Mouse (Mus musculus) left cerebral cortex, postnatal 14 days (tissue): Measurements from ENCODE around the gene Vps29. TPM values are rescaled to one million over a fixed set of nuclear protein-coding genes. Genes with fewer than 3 reads are reported as not detected.
"Not testable (repeated sequence)": the region's sequence is repeated elsewhere in the genome, so short reads cannot be mapped to it uniquely, and the experiment has no call there.

Experiments used
- DNase-seq, 2 experiments: peaks; one replicate each; pipeline ENCODE4 v3.0.0; 2021 to 2022; ENCODE audit warnings: low spot score in 2 of 2, mixed read lengths in 1 of 2
- intact Hi-C: fragments of 180-260 bp; cut with DNase I; formaldehyde crosslinking; loops from one replicate; pipeline ENCODE4 v1.15.1; 2025
- long read RNA-seq, 2 experiments: library from polyadenylated mRNA; stranded (forward); transcript quantifications; one replicate each; pipeline ENCODE4 v2.0.0; 2021
- total RNA-seq, 2 experiments: library from RNA; stranded (reverse); gene quantifications; 2 replicates each; pipeline ENCODE4 v1.2.3; 2021

Gene Vps29
- total RNA-seq: 100 to 1,000 TPM; 200 to 203 TPM
- long read RNA-seq, experiment 1, transcript Vps29-208 (4 exons, 2,716 nt): major isoform, 217 of 236 reads
- long read RNA-seq, experiment 1, transcript Vps29-201 (4 exons, 874 nt): minor isoform, 6 of 236 reads
- long read RNA-seq, experiment 1, partial matches to known transcripts: 6 of 236 reads
- long read RNA-seq, experiment 1, other reads (novel, unspliced or antisense): 5 of 236 reads
- long read RNA-seq, experiment 2, transcript Vps29-208 (4 exons, 2,716 nt): major isoform, 135 of 147 reads
- long read RNA-seq, experiment 2, partial matches to known transcripts: 4 of 147 reads
- long read RNA-seq, experiment 2, other reads (novel, unspliced or antisense): 5 of 147 reads

DNA sequence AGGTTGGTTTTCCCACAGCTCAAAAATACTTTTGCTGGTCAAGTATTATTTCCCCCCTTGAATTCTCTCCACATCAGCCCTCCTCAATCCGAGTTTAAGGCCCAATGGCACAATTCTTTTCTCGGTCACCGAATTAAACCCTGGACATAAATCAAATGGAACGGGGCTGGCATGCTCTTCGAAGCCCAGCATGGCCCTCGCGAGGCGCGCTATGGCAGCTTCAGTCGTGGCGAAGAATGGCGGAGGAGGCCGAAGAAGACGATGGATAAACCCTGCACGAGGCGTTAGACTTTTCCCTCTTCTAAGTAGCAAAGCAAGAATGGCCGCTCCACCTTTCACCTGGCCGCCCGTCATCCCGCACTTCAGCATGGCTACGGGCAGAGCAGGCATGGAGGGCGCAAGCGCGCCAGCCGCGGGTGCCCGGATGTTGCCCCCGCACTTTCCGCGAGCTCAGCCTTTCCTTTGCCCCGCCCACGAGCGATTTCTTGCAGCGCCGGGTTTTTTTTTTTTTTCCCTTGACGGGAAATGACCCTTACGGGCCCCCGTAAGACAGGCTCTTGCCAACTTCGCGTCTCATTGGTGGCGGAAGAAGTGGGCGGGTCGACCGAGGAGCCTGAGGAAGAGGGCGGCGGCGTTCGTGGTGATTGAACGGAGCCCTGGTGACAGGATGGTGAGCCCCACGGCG, at the start of gene Vps29, which contains the start of gene Rad9b:
TSS of gene Vps29 (plus strand) at position 563 of the 685 bp plus-strand sequence.
TSS of gene Rad9b (minus strand) at position 427 of the 685 bp plus-strand sequence.
- DNase-seq: peak; percentile 98 to 99
- intact Hi-C loops: no loop called here

DNA sequence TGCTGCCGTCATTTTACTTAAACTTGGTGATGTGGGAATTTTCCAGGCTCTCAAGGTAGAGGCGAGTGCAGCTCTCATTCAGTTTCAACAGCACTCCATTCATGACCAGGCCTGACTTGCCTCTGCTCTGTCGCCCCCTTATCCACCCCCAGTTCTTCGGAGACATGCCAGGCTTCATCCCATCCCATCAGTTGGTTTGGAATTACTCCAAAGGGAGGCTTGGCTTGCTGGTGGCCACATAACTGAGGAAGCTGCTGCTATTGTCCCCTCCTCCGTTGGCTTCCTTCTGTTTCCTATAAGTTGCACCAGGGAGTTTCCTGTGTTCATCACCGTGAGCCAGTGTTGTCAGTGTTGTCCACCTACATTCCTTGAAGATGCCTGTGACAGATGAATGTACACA, 49.6 kb upstream of the Vps29 start:
- no peak for DNase-seq
- intact Hi-C loops: no loop called here

DNA sequence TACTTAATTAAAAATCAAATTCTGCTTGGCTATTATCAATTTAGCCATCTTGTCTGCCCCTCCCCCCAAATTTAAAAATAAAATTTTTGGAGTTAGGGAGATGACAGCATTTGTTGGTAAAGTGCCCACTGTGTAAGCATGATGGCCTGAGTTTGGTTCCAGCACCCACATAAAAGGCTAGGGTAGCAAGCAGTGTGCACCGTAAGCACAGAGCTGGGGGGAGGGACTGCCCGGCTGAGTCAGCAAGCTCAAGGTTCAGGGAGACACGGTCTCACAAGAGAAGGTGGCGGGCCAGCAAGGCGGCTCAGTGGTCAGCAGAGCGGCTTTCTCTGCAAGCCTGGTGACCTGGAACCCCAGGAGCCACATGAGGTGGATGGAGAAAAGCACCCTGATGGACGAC, 48.7 kb upstream of the Vps29 start:
- DNase-seq: no peak
- intact Hi-C loops: no loop called here

DNA sequence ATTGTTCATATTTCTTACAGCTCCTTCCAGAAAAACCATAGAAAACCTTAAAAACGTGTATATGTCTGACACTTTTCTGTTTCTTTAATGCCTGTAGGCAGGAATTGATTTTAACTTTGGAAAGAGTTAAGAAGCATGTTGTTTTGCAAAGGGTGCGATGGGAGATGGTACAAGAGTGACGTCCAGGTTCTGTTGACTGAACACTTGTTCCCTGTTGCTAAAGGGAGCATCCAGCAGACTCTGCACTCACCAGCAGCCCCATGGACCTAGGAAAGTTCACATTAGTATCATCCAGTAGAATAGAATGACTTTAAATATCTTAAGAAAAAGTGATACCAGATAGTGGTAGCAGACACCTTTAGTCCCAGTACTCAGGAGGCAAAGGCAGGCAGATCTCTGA, 47.6 kb upstream of the Vps29 start:
- intact Hi-C loops: no loop called here
- DNase-seq: no peak

DNA sequence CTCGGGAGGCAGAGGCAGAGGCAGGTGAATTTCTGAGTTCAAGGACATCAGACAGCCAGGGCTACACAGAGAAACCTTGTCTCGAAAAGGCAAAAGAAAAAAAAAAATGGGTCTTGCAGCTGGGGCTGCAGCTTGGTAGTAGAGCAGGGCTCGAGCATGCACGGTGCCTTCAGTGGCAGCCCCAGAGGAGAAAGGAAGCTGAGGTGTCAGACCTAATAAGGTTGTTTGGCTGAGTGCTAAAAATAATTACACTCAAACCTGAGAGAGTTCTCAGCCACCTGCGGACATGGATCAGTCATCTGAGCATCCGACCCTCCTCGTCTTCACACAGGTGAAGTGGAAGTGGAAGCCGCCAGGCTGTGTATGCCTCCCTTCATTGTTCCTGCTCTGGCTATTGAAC, 43.5 kb upstream of the Vps29 start:
- DNase-seq: no peak
- intact Hi-C loops: no loop called here

DNA sequence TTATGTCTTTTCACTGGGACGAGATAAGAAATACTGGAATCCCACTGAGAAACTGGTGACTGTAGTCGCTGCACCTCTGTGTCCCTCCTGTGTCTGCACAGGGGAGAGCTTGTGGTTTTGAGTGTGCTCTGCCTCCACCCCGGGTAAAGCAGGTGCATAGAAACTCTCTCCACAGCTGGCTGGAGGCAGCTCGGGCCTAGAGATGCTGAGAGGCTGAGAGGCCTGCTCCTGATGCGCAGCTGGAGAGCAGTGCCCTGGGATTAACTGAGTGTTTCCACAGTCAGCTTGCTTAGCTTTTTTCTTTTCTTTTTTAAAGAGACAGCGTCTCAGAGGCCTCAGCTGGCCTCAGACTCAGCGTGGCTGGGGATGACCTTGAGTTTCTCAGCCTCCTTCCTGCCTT, 42.5 kb upstream of the Vps29 start:
- DNase-seq: no peak
- intact Hi-C loops: no loop called here

DNA sequence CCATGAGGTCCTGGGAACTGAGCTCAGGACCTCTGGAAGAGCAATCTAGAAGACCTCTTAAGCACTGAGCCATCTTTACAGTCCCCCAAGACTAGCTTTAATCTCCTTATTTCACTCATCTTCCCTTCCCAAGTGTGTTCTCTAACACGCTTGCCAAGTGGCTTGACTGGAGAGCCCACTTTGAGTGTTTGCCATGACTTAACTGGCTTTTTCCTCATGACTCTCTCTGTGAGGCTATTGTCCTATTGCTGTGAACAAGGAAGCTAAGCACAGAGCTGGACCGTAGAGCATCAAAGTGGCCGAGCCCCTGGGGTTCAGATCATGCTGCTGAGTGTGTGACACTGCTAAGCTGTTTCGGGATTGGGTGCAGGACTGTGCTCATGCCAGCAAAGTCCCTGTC, 41.8 kb upstream of the Vps29 start:
- no peak for DNase-seq
- intact Hi-C loops: no loop called here

DNA sequence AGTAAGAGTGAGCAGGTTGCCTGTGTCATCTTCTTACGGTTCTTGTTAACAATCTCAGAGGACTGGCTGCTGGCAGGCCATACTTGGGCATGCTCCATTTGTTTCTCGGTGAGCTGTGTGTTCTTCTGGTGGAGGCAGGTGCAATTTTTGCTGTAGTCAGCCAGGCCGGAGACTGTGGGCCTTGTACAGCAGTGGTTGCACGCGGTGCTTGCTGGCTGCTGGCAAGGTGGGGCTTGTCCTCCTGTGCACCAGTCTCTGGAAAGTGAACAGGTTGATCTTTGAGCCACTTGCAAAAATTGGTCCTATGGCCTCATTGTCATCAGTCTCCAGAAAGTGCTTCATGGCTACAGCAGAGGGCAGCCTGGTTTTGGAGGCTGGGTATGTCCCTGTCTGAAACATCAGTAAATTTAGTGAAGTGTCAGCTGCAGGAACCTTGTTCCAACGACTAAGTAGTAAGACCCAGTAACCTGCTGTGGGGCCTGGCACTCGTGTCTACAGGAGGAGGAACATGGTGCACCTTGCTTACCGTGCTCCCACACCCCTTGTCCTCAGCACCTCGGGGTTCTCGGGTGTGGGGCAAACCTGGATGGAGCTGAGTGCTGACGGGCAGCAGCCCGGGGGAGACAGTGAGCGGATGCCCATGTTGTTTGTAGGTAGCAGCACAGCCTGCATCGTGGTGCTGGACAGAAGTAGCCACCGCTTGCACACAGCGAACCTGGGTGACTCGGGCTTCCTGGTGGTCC, 41.1 kb upstream of the Vps29 start:
- intact Hi-C loops: no loop called here

DNA sequence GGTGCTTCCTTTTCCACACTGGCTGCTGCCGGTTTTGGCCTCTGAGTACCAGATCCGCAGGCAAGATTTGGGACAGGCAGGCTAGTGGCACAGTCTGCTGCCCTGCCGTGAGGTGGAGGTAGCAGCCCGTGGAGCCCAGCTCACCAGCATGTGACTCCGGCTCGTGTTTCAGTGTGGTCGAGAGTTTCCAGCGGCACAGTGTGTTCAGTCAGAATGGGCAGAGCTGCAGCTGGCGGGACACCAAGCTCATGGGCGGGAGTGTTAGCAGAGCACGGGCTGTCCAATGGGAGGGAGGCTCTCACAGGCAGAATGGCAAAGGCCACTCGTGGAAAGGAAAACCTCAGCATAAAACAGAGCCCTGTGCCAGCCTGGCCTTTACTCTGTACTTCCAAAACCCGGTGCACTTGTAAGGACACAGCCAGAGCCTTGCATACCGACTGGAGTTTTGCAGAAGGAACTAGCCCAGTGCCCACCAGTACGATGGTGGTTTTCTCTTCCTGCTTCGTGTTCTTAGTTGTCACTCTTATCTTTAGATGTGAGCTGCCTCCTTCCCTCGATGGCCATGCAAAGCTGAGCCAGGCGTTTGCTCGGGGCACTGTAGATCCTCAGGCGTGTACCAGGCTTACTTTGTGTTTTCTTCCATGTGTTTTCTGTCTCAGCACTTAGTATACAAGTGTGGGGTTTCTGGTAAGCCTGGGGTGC, 39.1 kb upstream of the Vps29 start:
- DNase-seq: peak; percentile 85 to 98
- intact Hi-C loops: no loop called here

More for the DNA sequence above, 41.1 kb upstream of the Vps29 start:
- DNase-seq: no peak

DNA sequence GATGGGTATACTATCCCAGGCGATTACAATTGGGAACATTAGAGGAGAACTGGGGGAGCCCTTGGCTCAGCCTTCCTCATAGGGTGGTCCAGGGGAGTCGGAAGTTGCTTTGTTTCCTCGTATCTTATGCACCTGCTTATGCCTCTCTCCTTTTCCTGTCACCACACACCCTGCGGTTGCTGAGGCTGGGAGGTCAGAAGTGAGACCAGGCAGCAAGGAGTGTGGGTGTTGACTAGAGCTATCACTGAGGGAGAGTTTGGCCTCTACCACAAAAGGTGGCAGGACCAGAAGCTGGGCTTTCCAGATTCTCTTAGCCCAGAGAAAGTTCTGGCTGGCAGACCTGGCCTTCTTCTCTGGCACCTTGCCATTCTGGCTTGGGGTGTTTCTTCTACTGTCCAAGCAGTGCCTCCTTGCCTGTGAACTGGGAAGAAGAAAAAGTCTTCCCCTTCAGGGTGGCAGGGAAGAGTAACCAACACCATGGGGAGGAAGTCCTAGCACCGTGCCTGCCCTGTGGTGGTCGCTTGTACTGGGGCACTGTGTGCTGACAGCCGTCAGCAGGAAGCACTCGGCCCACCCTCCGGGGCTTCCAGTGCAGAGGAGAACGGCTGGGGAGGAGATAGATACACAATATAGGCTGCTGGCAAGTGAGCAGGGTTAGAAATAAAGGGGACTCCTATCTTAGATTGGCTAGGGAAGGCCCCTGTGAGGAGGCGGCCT, 36.7 kb upstream of the Vps29 start:
- DNase-seq: peak in 1 of 2 experiments; percentile 47
- intact Hi-C loops: no loop called here

DNA sequence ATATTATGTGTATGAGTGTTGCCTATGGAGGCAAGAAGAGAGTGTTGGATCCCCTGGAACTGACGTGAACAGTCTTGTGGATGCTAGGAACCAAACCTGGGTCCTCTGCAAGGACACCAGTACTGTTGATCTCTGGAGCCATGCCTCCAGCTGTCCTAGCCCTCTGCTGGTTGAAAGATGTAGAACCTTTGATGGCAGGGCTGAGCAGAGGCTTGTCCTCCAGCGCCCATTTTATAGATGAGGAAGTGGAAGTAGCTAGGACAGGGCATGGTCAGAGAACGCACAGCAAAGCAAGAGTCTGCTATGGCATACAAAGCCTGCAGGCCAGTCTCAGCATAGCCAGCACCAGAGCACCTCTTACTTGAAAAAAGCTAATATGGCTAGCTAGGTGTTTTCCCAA, 36.1 kb upstream of the Vps29 start:
- intact Hi-C loops: no loop called here
- DNase-seq: no peak

DNA sequence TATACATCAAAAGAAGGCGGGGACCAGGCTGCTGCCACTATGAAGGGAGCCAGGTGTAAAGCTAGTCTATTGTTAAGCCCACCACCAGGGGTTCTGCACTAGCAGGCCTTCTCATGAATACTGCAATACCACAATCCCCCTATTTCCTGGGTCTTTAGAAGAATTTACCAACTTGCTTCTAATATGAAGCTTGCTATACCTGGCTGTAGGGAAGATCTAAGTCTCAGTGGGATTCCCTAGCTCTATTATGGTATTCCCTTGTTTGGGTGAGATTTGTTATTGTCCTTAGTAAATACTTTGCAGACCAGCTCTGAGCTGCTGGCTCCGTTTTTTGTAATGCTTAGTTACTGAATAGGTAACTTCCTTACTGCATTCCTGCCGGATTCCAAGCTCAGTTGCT, 35.2 kb upstream of the Vps29 start:
- DNase-seq, intact Hi-C loops: not testable (repeated sequence)

DNA sequence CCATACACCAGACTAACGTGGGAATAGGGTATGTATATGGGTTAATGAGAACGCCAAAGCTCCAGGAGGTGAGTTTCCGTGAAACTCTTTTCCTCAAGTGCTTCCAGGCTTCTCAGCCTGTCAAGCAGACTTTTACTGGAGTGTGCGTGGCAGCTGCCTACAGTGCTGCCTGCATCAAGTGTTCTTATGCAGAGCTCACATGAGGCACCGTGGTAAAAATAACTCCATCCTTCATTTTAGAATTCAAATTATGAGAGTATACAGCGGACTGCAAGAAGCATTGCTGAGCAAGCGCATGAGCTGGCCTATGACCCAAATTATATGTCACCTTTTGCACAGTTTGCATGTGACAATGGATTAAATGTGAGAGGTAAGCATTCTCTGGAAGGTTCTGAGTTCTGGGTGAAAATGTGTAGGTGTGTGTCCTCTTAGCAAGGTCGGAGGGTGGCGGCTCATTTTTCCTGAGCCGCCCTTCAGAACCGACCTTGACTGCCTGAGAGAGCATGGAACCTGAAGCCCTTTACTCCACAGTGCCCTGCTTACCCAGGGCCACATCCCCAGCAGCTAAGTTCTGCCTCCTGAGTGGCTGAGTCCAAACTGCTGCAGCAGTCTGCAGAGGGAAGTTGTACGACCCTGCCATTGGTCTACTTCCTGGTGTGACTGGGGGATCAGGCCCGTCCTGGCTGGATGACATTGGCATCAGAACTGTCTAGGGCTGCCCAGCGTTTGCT, 34.5 kb upstream of the Vps29 start:
- peak; percentile 64 to 74 for DNase-seq
- intact Hi-C loops: no loop called here

DNA sequence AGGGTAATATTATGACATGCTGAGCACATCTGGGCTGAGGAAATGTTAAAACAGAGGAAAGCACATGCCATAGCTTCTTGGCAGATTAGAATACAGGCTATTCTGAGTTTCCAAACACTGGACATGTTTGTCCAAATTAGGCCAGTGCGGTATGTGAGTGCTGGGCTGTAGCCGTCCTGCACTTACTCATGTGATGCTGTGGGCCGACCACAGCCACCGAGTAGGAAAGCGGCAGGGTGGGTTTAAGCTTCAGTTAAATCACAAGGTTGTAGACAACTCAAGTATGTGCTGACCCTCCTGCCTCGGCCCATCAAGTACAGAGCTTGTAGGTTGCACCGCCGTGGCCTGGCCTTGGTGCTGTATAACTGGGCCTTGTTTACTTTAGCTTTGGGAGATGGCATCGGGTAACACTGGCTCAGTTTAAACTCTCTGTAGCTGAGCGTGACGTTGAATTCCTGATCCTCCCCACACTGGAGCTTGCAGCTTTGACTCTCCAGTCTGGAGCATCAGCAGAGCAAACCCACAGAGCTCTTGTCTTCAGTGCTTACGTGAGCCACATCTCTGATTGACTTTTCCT, 33.9 kb upstream of the Vps29 start:
- intact Hi-C loops: no loop called here
- no peak for DNase-seq

DNA sequence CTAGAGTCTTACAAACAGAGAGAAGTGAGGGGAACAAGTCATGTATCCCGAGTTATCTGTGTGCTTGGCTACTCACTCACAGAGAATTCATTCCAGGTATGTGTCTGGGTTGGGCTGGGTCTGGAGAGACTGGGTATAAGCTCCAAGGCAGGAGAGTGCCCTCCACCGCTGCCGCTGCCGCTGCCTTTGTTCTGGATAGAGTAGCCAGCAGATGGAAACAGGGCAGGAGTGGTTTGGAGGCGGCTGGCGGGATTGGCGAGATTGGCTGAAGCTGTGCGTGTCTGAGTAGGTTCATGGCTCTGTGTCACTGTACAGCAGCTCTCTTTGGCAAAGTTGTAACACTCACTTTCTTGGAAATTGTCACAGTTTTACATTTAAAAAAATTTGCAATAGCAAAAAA, 30.6 kb upstream of the Vps29 start:
- intact Hi-C loops: no loop called here
- DNase-seq: no peak

DNA sequence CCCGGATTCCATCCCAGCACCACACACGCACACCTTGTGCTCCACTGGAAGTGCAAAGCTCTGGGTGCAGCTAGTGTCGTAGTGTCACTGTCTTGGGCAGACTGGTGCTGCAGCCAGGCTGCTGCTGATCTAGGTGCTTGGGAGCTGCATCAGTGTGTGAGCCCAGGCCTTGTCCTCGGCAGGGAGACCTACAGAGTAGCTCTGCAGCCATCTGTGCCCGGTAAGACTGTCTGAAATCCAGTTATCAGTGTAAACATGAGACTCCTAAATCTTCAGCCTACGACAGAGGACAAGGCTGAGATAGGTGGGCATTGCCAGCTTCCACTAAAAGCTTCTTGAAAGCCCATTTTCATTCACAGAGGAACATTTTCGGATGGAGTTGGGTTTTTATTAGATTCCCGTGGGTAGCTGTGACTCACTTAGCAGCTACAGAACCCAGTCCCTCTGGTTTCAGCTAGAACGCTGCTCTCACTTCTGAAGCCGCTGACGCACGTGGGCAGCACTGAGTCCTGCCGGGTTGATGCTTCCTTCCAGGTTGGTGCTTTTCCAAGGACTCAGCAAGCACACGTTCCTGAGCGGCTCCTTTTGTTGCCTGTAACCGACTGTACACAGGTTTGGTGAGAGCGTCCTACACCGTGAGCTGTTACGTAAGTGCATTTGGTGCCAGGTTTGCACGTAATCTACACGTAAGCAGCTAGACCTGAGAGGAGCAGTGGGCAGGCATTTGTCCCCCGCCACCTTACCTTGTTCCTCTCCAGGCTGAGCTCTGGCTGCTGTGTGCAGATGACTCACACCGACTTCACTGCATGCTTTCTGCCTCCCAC, 29.3 kb upstream of the Vps29 start:
- intact Hi-C loops: no loop called here
- DNase-seq: peak; percentile 81 to 94

DNA sequence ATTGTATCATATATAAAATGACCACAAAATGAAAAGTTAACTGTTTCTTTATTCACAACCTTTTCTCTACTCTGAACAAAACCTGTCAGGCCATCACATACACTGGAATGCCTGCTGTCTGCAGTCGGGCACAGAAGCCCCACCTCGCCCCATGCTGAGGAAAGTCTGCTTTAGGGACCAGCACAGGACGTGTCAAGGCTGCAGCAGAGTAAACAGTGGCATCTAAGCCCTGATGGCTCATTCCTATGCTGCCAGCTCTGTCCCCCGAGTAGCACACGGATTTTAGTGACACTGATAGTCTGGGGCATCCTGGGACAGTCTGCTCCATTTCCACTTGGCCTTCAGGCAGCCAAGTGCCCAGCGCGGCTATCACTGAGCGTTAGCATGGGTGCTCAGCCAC, 28.7 kb upstream of the Vps29 start:
- DNase-seq: no peak
- intact Hi-C loops: no loop called here
